Mouse (Mus musculus) heart, postnatal 25 days (tissue): Measurements from ENCODE around the gene Adcy1. TPM values are rescaled to one million over a fixed set of nuclear protein-coding genes. Genes with fewer than 3 reads are reported as not detected.
"Not testable (repeated sequence)": the region's sequence is repeated elsewhere in the genome, so short reads cannot be mapped to it uniquely, and the experiment has no call there.

Experiments used
- DNase-seq: peaks from one replicate; pipeline ENCODE4 v3.0.0; 2022; ENCODE audit warnings: low spot score
- intact Hi-C: fragments of 180-260 bp; cut with DNase I; formaldehyde crosslinking; loops from one replicate; pipeline ENCODE4 v1.15.1; 2025
- total RNA-seq, 2 experiments: library from RNA; stranded (reverse); gene quantifications; 2 replicates each; pipeline ENCODE4 v1.2.3; 2021

The Adcy1 gene
- total RNA-seq, 2 experiments from 2014 or later, result 2.2 to 2.5 TPM

GRCm38 (mm10) chr11:7210343-7210742 lies 147.1 kb downstream of the Adcy1 start:
- intact Hi-C loops, result loop anchor here (2.0 to 10.0 kb wide), 6 partner anchors 124 to 1314 kb away; no protein-coding TSS in a partner anchor
- DNase-seq, result peak; percentile 17

- intact Hi-C loops, result loop anchor here (2.0 to 10.0 kb wide), 6 partner anchors 124 to 1314 kb away; no protein-coding TSS in a partner anchor
- no peak for DNase-seq
These were observed 147.9 kb downstream of the Adcy1 start for GRCm38 (mm10) chr11:7211211-7211610.

- intact Hi-C loops, result loop anchor here (2.0 to 10.0 kb wide), 6 partner anchors 123 to 1313 kb away; no protein-coding TSS in a partner anchor
- DNase-seq, result no peak
These were observed 149.0 kb downstream of the Adcy1 start for GRCm38 (mm10) chr11:7212126-7212798.

GRCm38 (mm10) chr11:7213161-7213500 lies 149.8 kb downstream of the Adcy1 start:
- DNase-seq, result no peak
- intact Hi-C loops, result loop anchor here (2.0 to 10.0 kb wide), 6 partner anchors 122 to 1312 kb away; no protein-coding TSS in a partner anchor

- peak; percentile 25 for DNase-seq
- intact Hi-C loops, result loop anchor here (1.0 to 10.0 kb wide), 7 partner anchors 121 to 1311 kb away; no protein-coding TSS in a partner anchor
These were observed 150.4 kb downstream of the Adcy1 start, which contains the start of gene Igfbp3 for GRCm38 (mm10) chr11:7213501-7214341. Gene Igfbp3 (minus strand): TSS chr11:7213923.

GRCm38 (mm10) chr11:7214342-7214660 lies 151.0 kb downstream of the Adcy1 start:
- intact Hi-C loops, result loop anchor here (1.0 to 10.0 kb wide), 6 partner anchors 120 to 1310 kb away; no protein-coding TSS in a partner anchor
- no peak for DNase-seq

GRCm38 (mm10) chr11:7214761-7215160 lies 151.5 kb downstream of the Adcy1 start:
- intact Hi-C loops, result loop anchor here (1.0 to 10.0 kb wide), 6 partner anchors 120 to 1310 kb away; no protein-coding TSS in a partner anchor
- DNase-seq, result no peak

GRCm38 (mm10) chr11:7215703-7216102 lies 152.4 kb downstream of the Adcy1 start:
- DNase-seq, result no peak
- intact Hi-C loops, result loop anchor here (10.0 kb wide), 3 partner anchors 119 to 1309 kb away; no protein-coding TSS in a partner anchor

- DNase-seq, intact Hi-C loops: not testable (repeated sequence)
These were observed 158.5 kb downstream of the Adcy1 start for GRCm38 (mm10) chr11:7221826-7222225.

GRCm38 (mm10) chr11:7226200-7226599 lies 162.9 kb downstream of the Adcy1 start:
- intact Hi-C loops, result no loop called here
- DNase-seq, result no peak

GRCm38 (mm10) chr11:7226810-7227550 lies 163.7 kb downstream of the Adcy1 start:
- intact Hi-C loops, result no loop called here
- DNase-seq, result no peak

GRCm38 (mm10) chr11:7228107-7228506 lies 164.8 kb downstream of the Adcy1 start:
- intact Hi-C loops, result no loop called here
- no peak for DNase-seq

Other genes starting within 250 kb of the Adcy1 start
- gene Gm11983, start 225.8 kb upstream of the Adcy1 start, total RNA-seq, result not detected
- not detected for gene Gm11985, start 125.1 kb downstream of the Adcy1 start, total RNA-seq
- gene Igfbp1, start 134.3 kb downstream of the Adcy1 start, total RNA-seq, result not detected
- gene Igfbp3, start 150.4 kb downstream of the Adcy1 start, total RNA-seq, result 10 to 100 TPM; 35.3 to 44.3 TPM